Mouse (Mus musculus): Measurements from ENCODE around the gene Rps25. TPM values are rescaled to one million over a fixed set of nuclear protein-coding genes. Genes with fewer than 3 reads are reported as not detected.
"Not testable (repeated sequence)": the region's sequence is repeated elsewhere in the genome, so short reads cannot be mapped to it uniquely, and the experiment has no call there.

Rps25 gene
- total RNA-seq, 4 experiments from 2014 or later = 854 to 938 (median 914) TPM

GRCm38 (mm10) chr9:44401081-44401480 lies 5.9 kb upstream of the Rps25 start:
- DNase-seq (ENCODE audit: low spot score in 2 of 2) = peak in 1 of 2 experiments; percentile 33

- DNase-seq (ENCODE audit: low spot score in 2 of 2) = no peak
Measured at GRCm38 (mm10) chr9:44405011-44405410, 1.9 kb upstream of the Rps25 start.

GRCm38 (mm10) chr9:44407752-44408097 lies 786 bp downstream of the Rps25 start:
- no peak for DNase-seq (ENCODE audit: low spot score in 2 of 2)

- not testable (repeated sequence) for DNase-seq (ENCODE audit: low spot score in 2 of 2)
Measured at GRCm38 (mm10) chr9:44408693-44409092, 1.8 kb downstream of the Rps25 start.

- no peak for DNase-seq (ENCODE audit: low spot score in 2 of 2)
Measured at GRCm38 (mm10) chr9:44410647-44411336, 3.9 kb downstream of the Rps25 start.

GRCm38 (mm10) chr9:44411601-44412130 lies 4.7 kb downstream of the Rps25 start:
- no peak for DNase-seq (ENCODE audit: low spot score in 2 of 2)

- DNase-seq (ENCODE audit: low spot score in 2 of 2) = no peak
Measured at GRCm38 (mm10) chr9:44412306-44412705, 5.4 kb downstream of the Rps25 start.

- no peak for DNase-seq (ENCODE audit: low spot score in 2 of 2)
Measured at GRCm38 (mm10) chr9:44412781-44413180, 5.8 kb downstream of the Rps25 start.

GRCm38 (mm10) chr9:44417156-44417891 lies 10.4 kb downstream of the Rps25 start:
- no peak for DNase-seq (ENCODE audit: low spot score in 2 of 2)

GRCm38 (mm10) chr9:44417892-44418363 lies 11.0 kb downstream of the Rps25 start:
- peak; percentile 90 to 93 for DNase-seq (ENCODE audit: low spot score in 2 of 2)

- DNase-seq (ENCODE audit: low spot score in 2 of 2) = no peak
Measured at GRCm38 (mm10) chr9:44418519-44419385, 11.8 kb downstream of the Rps25 start, which contains the start of gene Ccdc84. TSS of gene Ccdc84 (minus strand) at chr9:44418569.

- not testable (repeated sequence) for DNase-seq (ENCODE audit: low spot score in 2 of 2)
Measured at GRCm38 (mm10) chr9:44419730-44420129, 12.8 kb downstream of the Rps25 start.

- DNase-seq (ENCODE audit: low spot score in 2 of 2) = no peak
Measured at GRCm38 (mm10) chr9:44420280-44420898, 13.4 kb downstream of the Rps25 start.

- DNase-seq (ENCODE audit: low spot score in 2 of 2) = no peak
Measured at GRCm38 (mm10) chr9:44423576-44423975, 16.6 kb downstream of the Rps25 start.

GRCm38 (mm10) chr9:44432577-44433185 lies 25.7 kb downstream of the Rps25 start:
- DNase-seq (ENCODE audit: low spot score in 2 of 2) = no peak

- DNase-seq (ENCODE audit: low spot score in 2 of 2) = no peak
Measured at GRCm38 (mm10) chr9:44435747-44436146, 28.8 kb downstream of the Rps25 start.

GRCm38 (mm10) chr9:44440961-44441360 lies 34.0 kb downstream of the Rps25 start, which contains the start of gene Foxr1:
TSS of gene Foxr1 (minus strand) at chr9:44441136.
- no peak for DNase-seq (ENCODE audit: low spot score in 2 of 2)

- not testable (repeated sequence) for DNase-seq (ENCODE audit: low spot score in 2 of 2)
Measured at GRCm38 (mm10) chr9:44444402-44445025, 37.6 kb downstream of the Rps25 start.

- no peak for DNase-seq (ENCODE audit: low spot score in 2 of 2)
Measured at GRCm38 (mm10) chr9:44450387-44450786, 43.4 kb downstream of the Rps25 start.

Data from gastrocnemius, adult 8-10 months (tissue).